Mouse (Mus musculus): Measurements from ENCODE around the gene Syt1. TPM values are rescaled to one million over a fixed set of nuclear protein-coding genes. Genes with fewer than 3 reads are reported as not detected.
A peak's percentile ranks its signal among the peaks of the same experiment; 100 is the strongest.

Syt1 gene
- polyA plus RNA-seq, 1 experiment from 2014 or later, result 0.19 TPM

DNA sequence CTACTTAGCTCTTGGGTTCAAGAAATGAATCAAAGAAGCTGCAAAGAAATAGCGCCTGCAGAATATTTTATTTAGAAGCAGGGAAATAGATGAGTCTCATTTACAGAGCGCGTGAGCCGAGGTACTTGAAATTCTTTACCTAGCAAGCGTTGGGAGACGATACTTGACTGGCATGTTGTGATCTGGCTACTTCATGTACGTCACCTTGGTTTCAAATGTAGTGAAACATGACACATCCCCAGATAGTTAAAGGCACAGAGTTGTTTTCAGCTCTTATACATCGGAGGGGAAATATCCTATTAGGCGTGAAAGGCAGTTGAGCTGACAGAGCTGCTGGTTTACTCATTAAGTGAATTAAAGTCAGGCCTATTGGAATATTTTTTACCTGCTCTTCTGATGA is 478.5 kb downstream of the Syt1 start:
- TF ChIP-seq CTCF (IDR thresholded peaks at IDR 0.05), result no peak
- no peak for ATAC-seq
- in situ Hi-C loops (cut with MboI; ENCODE audit: low pct_unique_long_range_greater_than_20kb), result loop anchor here (5.0 to 10.0 kb wide), 3 partner anchors 235 to 737 kb away; no protein-coding TSS in a partner anchor
- ChIA-PET CTCF (interaction anchor here (0.7 to 0.9 kb wide), 3 partner anchors 14 to 123 kb away, joined by 3 to 4 read pairs (median 3); no protein-coding TSS in a partner anchor), POLR2A (interaction anchor here (0.6 kb wide), 1 partner anchor 92 kb away, joined by 6 read pairs; no protein-coding TSS in a partner anchor)
- no peak for DNase-seq (ENCODE audit: low read depth, low spot score)
- H3K27me3 ChIP-seq, result no peaks in the 10 kb centered on the region

DNA sequence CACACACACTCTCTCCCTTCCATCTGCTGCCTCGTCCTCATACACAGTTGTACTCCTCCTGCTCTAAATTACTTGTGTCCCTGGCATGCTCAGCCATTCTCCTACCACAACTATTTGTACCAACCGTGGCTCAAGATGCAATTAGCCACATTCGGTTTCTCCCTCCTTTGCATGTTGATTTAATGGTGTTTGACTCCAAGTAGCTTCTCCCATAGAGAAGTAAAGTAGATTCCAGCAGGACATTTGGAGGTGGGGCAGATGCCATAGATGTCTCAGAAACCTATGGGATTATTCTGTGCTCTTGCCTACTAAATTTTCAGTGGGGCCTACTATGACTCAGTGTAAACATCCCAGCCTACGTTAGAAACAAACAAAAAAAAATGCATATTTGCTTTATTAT is 479.1 kb downstream of the Syt1 start:
- in situ Hi-C loops (cut with MboI; ENCODE audit: low pct_unique_long_range_greater_than_20kb), result loop anchor here (5.0 to 10.0 kb wide), 3 partner anchors 234 to 737 kb away; no protein-coding TSS in a partner anchor

DNA sequence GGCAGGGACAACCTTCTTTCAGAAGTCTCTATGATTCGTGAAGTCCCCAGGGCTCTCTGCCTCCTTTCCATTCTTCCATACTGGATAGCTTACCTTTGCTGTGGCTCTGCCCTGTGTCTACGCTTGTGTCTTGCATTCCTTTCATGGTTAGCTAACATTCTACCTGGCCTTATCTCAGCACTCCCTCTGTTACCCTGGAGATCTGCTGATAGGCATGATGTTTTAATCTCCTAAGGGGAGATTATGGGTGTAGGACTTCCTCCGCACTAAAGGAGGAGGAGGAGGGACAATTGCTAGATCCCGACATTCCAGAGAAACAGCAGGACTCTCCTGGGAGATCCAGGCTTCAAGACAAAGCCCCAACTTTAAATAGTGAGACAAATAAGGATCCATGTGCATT is 479.7 kb downstream of the Syt1 start:
- no peak for TF ChIP-seq CTCF (IDR thresholded peaks at IDR 0.05)
- ATAC-seq (no peak), DNase-seq (ENCODE audit: low read depth, low spot score) (no peak)
- in situ Hi-C loops (cut with MboI; ENCODE audit: low pct_unique_long_range_greater_than_20kb), result loop anchor here (5.0 to 10.0 kb wide), 3 partner anchors 234 to 736 kb away; no protein-coding TSS in a partner anchor
- POLR2A ChIA-PET, result no interaction called here
- CTCF ChIA-PET, result no interaction called here
- no peaks in the 10 kb centered on the region for H3K27me3 ChIP-seq

More for the DNA sequence above, 479.1 kb downstream of the Syt1 start:
- TF ChIP-seq CTCF (IDR thresholded peaks at IDR 0.05), result no peak
- POLR2A ChIA-PET, result no interaction called here
- no peaks in the 10 kb centered on the region for H3K27me3 ChIP-seq
- no peak for ATAC-seq
- CTCF ChIA-PET, result interaction anchor here (0.7 to 0.9 kb wide), 2 partner anchors 13 to 95 kb away, joined by 3 to 4 read pairs; no protein-coding TSS in a partner anchor
- no peak for DNase-seq (ENCODE audit: low read depth, low spot score)

DNA sequence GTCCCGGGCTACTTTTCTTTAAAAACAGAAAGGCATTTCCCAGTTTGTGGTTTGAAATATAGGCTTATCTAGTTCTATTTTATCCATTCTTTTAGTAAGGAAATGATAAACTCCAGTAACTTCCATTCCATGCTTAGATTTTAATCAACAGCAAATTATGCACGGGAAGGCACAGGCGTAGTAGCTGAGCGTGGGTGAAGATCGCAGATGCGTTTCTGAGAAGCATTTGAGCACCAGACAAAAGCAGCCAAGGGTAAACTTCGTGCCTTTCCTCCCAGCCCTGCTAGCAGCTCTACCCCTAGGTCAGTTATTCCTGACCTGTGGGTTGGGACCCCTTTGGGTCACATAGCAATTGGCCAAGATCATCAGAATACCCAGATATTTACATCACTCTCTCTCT is 482.4 kb downstream of the Syt1 start:
- ChIA-PET CTCF (interaction anchor here (1.2 to 1.6 kb wide), 2 partner anchors 9 to 83 kb away, joined by 3 to 4 read pairs; no protein-coding TSS in a partner anchor), POLR2A (no interaction called here)
- in situ Hi-C loops (cut with MboI; ENCODE audit: low pct_unique_long_range_greater_than_20kb), result no loop called here
- TF ChIP-seq CTCF (IDR thresholded peaks at IDR 0.05), result no peak
- no peaks in the 10 kb centered on the region for H3K27me3 ChIP-seq
- DNase-seq (ENCODE audit: low read depth, low spot score) (no peak), ATAC-seq (no peak)

DNA sequence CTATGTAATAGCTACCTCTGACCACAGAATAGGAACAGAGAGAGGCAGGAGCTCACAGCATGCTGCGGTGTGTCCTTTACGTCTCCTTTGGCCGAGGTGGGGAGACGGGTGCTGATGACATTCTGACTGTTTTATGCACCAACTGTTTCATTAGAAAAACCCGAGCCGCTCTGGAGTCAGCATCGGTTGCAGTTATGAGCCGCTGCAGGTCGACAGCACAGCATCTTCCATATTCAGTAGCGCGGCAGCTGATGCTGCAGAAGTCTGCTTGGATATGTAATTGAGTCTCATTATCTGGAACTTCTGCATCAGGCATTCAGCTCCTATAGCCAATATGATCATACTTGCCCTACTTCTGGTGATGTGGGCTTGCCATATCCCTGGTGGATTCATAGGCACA is 485.3 kb downstream of the Syt1 start:
- no peak for TF ChIP-seq CTCF (IDR thresholded peaks at IDR 0.05)
- CTCF ChIA-PET, result no interaction called here
- POLR2A ChIA-PET, result no interaction called here
- in situ Hi-C loops (cut with MboI; ENCODE audit: low pct_unique_long_range_greater_than_20kb), result no loop called here
- H3K27me3 ChIP-seq, result no peaks in the 10 kb centered on the region
- DNase-seq (ENCODE audit: low read depth, low spot score) (no peak), ATAC-seq (no peak)

DNA sequence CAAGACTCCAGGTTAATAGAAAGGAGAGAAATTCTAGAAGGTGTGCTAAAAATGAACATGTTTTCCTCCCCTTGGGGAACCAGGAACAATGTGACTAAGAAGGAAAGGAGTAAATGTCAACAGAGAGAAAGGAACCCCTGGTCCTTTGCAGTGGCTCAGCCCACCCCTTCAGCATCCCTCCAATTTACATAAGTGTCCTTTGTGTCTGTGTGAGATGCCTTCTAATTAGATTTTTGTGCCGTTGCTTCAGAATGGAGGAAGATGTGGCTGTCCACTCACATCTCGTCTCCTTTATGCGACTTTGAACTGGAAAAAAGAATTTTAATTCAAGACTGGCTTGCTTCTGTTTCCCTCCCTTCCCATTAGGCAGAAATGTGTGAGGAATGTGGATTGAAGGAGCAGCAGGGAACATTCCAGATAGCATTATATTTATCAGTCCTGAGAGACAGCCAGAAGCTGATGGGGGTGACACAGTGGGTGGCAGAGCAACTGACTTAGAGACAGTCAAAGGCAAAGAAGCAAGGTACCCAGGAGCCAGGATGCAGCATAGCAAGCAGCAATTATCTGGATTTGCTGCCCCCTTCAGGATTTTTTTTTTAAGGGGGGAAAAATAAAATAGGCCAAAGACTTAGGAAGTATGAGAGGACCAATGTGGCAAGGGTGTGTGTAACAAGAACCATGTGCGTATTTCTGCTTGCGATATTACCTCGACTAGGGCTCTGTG is 486.3 kb downstream of the Syt1 start:
- ATAC-seq, result peak; percentile 80
- no peak for DNase-seq (ENCODE audit: low read depth, low spot score)
- in situ Hi-C loops (cut with MboI; ENCODE audit: low pct_unique_long_range_greater_than_20kb), result loop anchor here (5.0 kb wide), 1 partner anchor 62 kb away; no protein-coding TSS in a partner anchor
- ChIA-PET CTCF (no interaction called here), POLR2A (no interaction called here)
- H3K27me3 ChIP-seq, result no peaks in the 10 kb centered on the region
- TF ChIP-seq CTCF (IDR thresholded peaks at IDR 0.05), result peak; percentile 61

DNA sequence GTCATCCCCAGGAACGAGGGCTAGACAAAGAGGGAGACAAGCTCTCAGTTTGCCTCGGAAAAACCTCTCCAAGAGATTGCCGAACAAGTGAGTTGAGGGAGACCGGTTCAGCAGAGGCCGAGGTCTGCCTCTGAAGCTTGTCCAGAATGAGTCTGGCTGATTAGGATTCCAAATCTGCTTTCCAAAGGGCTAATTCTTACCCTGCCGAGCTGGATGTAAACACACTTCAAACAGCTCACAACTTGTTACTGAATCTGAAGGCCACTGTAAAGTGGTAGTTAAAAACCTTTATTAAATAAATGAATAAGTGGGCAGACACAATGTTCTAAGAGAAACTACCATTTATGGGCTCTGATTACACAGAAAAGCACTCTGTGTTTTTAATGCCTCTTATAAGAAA is 491.6 kb downstream of the Syt1 start:
- in situ Hi-C loops (cut with MboI; ENCODE audit: low pct_unique_long_range_greater_than_20kb), result no loop called here
- ATAC-seq, result no peak
- POLR2A ChIA-PET, result no interaction called here
- CTCF ChIA-PET, result interaction anchor here (1.2 to 2.2 kb wide), 4 partner anchors 11 to 73 kb away, joined by 3 to 9 read pairs (median 4); no protein-coding TSS in a partner anchor
- no peak for TF ChIP-seq CTCF (IDR thresholded peaks at IDR 0.05)
- H3K27me3 ChIP-seq, result no peaks in the 10 kb centered on the region
- DNase-seq (ENCODE audit: low read depth, low spot score), result no peak

DNA sequence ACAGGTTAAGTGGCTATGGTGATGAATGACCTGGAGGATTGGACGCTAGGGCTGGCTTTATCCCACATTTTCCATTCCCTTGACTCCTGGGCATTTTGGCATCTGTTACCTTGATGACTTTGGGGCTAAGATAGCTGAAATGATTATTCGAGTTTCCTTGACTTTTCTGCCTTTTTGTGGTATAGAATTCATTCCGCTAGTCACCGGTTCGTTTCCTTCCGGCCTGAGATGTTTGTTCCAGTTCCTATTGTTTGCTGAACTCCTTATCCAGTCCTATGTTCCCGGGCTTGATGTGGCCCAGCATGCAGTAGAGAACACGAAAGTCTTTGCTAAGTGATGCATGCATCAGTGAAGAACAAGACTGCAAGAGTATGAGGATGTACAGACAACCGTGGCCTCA is 493.7 kb downstream of the Syt1 start:
- in situ Hi-C loops (cut with MboI; ENCODE audit: low pct_unique_long_range_greater_than_20kb), result no loop called here
- ChIA-PET POLR2A (no interaction called here), CTCF (interaction anchor here (1.2 to 2.1 kb wide), 2 partner anchors 13 to 94 kb away, joined by 3 to 9 read pairs; no protein-coding TSS in a partner anchor)
- no peaks in the 10 kb centered on the region for H3K27me3 ChIP-seq
- no peak for DNase-seq (ENCODE audit: low read depth, low spot score)
- no peak for ATAC-seq
- TF ChIP-seq CTCF (IDR thresholded peaks at IDR 0.05), result no peak

DNA sequence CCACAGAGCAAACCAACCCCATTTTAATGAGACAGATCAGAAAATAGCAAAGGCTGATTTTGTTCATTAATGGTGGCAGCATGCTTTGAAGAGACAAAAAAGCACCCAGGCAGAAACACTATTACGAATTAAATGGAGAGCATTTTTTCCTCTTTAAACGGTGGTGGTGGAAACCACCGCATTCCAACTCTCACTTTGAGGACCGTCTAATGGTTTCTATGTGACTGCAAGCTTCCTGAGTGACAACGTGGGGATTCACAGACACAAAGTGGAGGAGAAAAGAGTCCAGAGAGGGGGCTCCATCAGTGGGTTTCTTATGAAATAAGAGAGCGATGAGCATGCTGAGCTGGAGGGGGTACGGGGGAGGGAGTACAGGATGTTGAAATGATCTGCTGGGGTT is 496.1 kb downstream of the Syt1 start:
- no peak for TF ChIP-seq CTCF (IDR thresholded peaks at IDR 0.05)
- H3K27me3 ChIP-seq, result no peaks in the 10 kb centered on the region
- in situ Hi-C loops (cut with MboI; ENCODE audit: low pct_unique_long_range_greater_than_20kb), result no loop called here
- CTCF ChIA-PET, result interaction anchor here (1.6 kb wide), 1 partner anchor 10 kb away, joined by 4 read pairs; no protein-coding TSS in a partner anchor
- DNase-seq (ENCODE audit: low read depth, low spot score), result no peak
- ATAC-seq, result peak; percentile 17
- POLR2A ChIA-PET, result interaction anchor here (0.6 kb wide), 1 partner anchor 8 kb away, joined by 3 read pairs; no protein-coding TSS in a partner anchor

DNA sequence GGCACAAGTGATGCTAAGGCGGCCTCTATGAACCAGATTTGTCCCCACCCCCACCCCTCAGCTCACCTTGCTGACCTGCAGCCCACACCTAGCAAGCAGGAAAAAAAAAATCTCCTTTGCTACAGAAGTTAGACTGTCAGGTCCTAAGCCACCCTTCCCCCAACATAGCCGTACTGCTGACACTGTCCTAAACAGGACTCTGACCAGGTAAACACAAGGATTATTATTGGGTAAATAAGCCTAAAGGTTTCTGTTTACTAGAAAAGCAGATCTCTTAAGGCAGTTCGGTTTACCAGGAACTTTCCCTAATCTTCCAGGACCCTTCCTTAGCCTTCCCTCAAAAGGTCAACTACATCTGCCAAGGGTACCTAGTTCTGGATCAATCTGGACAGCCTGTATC is 501.2 kb downstream of the Syt1 start:
- CTCF ChIA-PET, result interaction anchor here (1.0 to 2.8 kb wide), 2 partner anchors 13 to 16 kb away, joined by 3 to 5 read pairs; no protein-coding TSS in a partner anchor
- POLR2A ChIA-PET, result no interaction called here
- in situ Hi-C loops (cut with MboI; ENCODE audit: low pct_unique_long_range_greater_than_20kb), result no loop called here
- DNase-seq (ENCODE audit: low read depth, low spot score), result no peak
- TF ChIP-seq CTCF (IDR thresholded peaks at IDR 0.05), result no peak
- no peaks in the 10 kb centered on the region for H3K27me3 ChIP-seq
- ATAC-seq, result no peak

DNA sequence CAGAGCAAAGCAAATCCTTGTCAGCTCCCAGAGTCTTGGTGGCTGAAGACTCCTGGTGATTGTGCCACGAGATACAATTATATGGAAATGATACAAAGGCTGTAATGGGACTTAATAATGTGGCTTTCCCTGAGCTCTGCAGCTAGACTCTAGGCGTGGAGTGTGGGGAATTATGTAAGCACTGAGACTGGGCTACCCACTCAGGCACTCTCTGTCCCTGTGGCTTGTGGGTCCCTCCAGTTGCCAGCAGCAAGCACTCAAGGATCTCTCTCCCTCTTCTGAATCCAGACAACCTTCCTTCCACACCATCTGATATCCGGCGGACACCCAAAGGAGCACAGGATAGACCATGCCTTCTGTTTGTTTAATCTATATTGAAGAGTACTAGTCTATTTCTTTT is 503.9 kb downstream of the Syt1 start:
- CTCF ChIA-PET, result no interaction called here
- in situ Hi-C loops (cut with MboI; ENCODE audit: low pct_unique_long_range_greater_than_20kb), result no loop called here
- ATAC-seq, result no peak

More for the DNA sequence above, 503.9 kb downstream of the Syt1 start:
- POLR2A ChIA-PET, result interaction anchor here (0.7 kb wide), 1 partner anchor 13 kb away, joined by 4 read pairs; no protein-coding TSS in a partner anchor
- DNase-seq (ENCODE audit: low read depth, low spot score), result no peak
- no peaks in the 10 kb centered on the region for H3K27me3 ChIP-seq
- TF ChIP-seq CTCF (IDR thresholded peaks at IDR 0.05), result no peak

Measured in Patski (cell line).